Mouse (Mus musculus) heart, adult 8-10 months (tissue): ENCODE data around the gene Tmpo. TPM values are rescaled to one million over a fixed set of nuclear protein-coding genes. Genes with fewer than 3 reads are reported as not detected.
"Not testable (repeated sequence)": the region's sequence is repeated elsewhere in the genome, so short reads cannot be mapped to it uniquely, and the experiment has no call there.

Source experiments
- DNase-seq: peaks from one replicate; pipeline ENCODE4 v3.0.0; 2022; ENCODE audit warnings: low spot score
- total RNA-seq, 4 experiments: library from RNA; stranded (reverse); gene quantifications; 2 replicates each; pipeline ENCODE4 v1.2.4; 2022

The Tmpo gene
- total RNA-seq, 4 experiments from 2014 or later = 36.7 to 45.0 (median 41.1) TPM

- DNase-seq = no peak
Observed at GRCm38 (mm10) chr10:91185721-91186120, 4.6 kb upstream of the Tmpo start.

DNA sequence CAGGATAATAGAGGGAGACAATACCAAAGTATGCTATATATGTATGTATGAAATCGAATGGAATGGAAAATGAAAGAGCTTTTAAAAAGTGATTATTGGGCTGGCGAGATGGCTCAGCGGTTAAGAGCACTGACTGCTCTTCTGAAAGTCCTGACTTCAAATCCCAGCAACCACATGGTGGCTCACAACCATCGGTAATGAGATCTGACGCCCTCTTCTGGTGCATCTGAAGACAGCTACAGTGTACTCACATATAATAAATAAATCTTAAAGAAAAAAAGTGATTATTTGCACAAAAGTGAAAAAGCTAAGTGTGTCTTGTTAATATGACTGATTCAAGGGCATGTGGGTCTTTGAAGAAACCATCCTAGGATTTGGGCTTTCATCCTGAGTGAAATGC lies 3.8 kb upstream of the Tmpo start:
- DNase-seq = not testable (repeated sequence)

- no peak for DNase-seq
Observed at GRCm38 (mm10) chr10:91183316-91183715, 2.2 kb upstream of the Tmpo start.

GRCm38 (mm10) chr10:91182291-91182990 lies 1.3 kb upstream of the Tmpo start:
- no peak for DNase-seq

GRCm38 (mm10) chr10:91181461-91182288 lies 560 bp upstream of the Tmpo start:
- DNase-seq = peak; percentile 99

GRCm38 (mm10) chr10:91180301-91180700 lies 814 bp downstream of the Tmpo start:
- DNase-seq = no peak

GRCm38 (mm10) chr10:91179834-91180233 lies 1.3 kb downstream of the Tmpo start:
- no peak for DNase-seq

- no peak for DNase-seq
Observed at GRCm38 (mm10) chr10:91177201-91177600, 3.9 kb downstream of the Tmpo start.

DNA sequence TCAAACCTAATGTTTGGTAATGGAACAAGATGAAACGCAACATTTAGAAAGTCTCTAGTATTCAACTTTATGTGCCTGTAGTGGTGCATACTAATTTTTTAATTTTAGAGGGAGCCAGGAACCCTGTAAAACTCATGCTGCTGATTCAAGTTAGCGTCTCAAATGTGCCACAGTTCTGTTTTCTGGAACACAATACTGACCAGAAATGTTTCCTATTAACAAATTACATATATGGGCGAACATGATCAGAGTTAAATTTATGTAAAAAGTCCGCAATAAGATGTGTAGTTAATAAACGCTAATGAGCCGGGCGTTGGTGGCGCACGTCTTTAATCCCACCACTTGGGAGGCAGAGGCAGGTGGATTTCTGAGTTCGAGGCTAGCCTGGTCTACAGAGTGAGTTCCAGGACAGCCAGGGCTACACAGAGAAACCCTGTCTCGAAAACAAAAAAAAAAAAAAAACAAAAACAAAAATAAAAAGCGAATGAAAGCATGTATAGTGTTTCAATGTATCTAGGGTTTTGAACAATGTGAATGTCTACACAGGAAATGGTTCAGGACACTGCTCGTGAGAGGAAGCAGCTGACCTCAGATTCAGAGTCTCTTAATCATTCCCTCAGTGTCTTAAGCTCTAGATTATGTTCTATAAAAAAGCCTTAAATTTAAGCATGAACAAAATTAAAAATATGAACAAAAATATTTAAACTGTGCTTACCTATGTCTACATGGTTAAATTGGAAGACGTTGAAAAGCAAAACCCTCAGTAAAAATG lies 8.6 kb downstream of the Tmpo start:
- no peak for DNase-seq

- DNase-seq = peak; percentile 90
Observed at GRCm38 (mm10) chr10:91171455-91172328, 9.4 kb downstream of the Tmpo start.

DNA sequence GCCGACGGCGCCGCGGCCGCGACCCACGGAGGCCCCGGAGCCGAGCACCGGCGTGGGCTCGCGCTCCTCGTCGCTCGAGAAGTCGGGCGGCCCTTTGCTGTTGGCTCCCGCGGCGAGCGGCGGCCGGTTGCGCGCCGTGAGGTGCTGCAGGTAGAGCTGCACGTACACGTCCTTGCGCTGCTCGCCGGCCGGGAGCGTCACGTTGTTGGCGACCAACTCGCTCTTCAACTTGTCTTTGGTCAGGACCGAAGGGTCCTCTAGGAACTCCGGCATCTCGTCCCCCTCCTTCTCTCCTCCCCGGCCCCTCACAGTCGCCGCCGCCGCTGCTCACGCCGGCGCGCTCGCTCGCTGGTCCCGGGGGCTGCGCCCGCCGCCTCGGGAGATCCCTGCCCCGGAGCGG lies 10.1 kb downstream of the Tmpo start:
- DNase-seq = no peak

DNA sequence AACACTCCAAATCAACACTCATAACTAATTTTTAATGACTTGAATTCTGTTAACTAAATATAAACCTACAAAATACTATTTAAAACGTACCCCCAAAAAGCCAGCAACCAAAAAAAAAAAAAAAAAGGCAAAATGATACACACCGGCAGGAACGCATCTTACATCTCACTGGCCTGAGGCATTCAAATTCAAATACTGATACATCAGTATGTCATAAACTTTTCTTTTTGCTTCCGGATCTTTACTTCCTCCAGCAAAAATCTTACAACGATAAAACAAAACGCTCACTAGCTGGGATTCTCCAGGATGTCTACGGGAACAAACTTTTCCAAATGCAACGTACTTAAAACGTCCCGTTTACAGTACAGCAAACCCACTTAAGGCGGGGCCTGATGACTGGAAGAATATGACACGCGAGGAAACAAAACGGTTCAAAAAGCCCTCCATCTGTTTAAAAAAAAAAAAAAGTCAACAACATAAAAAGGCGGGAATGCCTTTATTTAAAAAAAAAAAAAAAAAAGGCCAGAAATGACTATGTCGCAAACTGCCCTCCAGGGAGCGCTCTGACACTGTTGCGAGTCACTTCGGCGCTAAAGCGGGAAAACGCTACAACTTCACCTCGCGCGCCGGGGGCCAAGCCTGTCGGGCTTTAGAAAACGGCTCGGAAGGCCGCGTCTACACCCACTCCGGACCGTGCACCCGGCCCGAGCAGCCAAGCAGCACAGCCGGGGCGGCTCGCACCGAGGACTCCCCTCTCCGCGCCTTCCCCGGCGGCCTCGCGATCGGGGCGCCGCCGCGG lies 10.8 kb downstream of the Tmpo start:
- peak; percentile 86 for DNase-seq

GRCm38 (mm10) chr10:91169414-91170065 lies 11.6 kb downstream of the Tmpo start:
- no peak for DNase-seq

DNA sequence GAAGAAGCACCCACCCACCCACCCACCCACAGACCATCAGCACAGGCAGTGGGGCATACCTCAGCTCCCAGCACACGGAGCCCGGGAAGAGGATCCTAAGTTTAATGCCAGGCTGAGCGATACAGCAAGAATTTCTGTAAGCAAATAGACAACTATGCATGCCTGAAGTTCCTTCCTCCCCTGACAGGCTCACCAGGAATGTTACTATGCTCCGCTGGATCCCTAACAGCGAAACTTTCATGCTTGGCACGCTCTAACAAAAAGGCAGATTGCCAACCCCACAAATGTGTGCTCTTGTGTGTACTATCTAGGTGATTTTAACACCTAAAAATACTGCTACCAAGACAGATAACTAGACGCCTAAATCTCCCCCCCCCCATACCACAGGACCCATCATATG lies 13.8 kb downstream of the Tmpo start:
- no peak for DNase-seq

- DNase-seq = peak; percentile 64
Observed at GRCm38 (mm10) chr10:91166890-91167289, 14.2 kb downstream of the Tmpo start.

- DNase-seq = no peak
Observed at GRCm38 (mm10) chr10:91165850-91166249, 15.3 kb downstream of the Tmpo start.

- DNase-seq = no peak
Observed at GRCm38 (mm10) chr10:91164491-91164890, 16.6 kb downstream of the Tmpo start.

DNA sequence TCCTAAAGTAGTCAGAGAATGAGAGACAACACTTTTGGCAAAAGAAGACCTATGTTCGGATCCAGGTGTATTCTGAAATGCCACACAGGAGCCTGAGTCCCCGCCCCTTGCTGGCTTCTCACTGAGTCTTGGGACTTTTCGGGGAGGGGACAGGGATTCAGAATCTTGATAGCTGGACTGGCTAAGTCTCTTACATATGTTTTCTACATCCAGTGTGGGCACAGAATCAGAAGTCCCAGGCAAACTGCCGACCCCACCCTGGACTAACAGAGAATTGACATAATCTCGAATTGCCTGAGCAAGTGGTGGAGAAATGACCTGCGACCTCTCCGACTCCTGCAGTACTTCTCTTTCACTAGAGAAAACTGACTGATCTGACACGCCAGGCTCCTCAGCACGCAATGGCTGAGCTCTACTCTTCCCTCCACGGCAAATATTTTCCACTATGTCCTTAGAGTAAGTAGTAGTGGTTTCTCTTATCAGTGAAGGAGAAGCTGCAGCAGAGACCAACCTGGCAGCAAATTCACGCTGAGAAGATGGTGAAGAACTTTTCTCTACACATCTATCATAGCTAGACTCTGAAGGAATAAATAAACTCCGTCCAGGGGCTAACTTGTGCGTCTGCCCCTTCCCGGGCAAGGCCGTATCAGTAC lies 18.5 kb downstream of the Tmpo start:
- DNase-seq = no peak

DNA sequence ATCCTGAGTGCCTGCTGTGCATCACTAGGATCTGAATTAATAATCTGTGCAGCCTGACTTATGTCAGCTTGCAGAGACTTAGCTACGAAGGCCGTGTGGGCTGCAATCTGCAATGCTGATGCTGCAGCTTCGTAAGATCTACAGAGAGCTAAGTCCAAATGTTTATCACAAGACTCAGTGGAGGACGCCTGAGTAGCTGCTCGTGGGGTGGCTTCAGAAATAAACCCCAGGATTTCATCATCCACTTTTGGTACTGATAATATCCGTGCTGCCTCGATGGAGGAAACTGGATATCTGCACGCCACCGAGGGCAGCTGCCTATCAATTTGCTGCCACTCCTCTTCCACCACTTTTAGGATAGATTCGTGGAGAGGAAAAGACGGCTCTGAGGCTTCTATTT lies 19.0 kb downstream of the Tmpo start:
- DNase-seq = no peak
